Mouse (Mus musculus) testis, adult 2 months (tissue): ENCODE measurements around the gene Gm20696.

Experiments used
- CTCF ChIP-seq: fragments of 200-500 bp; IDR thresholded peaks from 2 replicates; pipeline ENCODE4 v1.5.1; 2012; ENCODE audit warnings: low read depth, mild to moderate bottlenecking, inconsistent platforms, low read length, moderate library complexity; ENCODE audit not compliant: control insufficient read depth, insufficient read depth, insufficient replicate concordance
- POLR2A ChIP-seq: fragments of 200-500 bp; IDR thresholded peaks from 2 replicates; pipeline ENCODE4 v1.6.1; 2012; ENCODE audit warnings: low read depth, mild to moderate bottlenecking, inconsistent platforms, low read length, moderate library complexity; ENCODE audit not compliant: control insufficient read depth

GRCm38 (mm10) chr6:99478873-99479650 is 187.5 kb downstream of the Gm20696 start:
- no peak for TF ChIP-seq CTCF
- TF ChIP-seq POLR2A, result no peak
